Mouse (Mus musculus) lung, adult 18-20 months (tissue): ENCODE measurements around the gene Rtcb.

ENCODE experiments used
- DNase-seq, 2 experiments: peaks; one replicate each; pipeline ENCODE4 v3.0.0; 2022; ENCODE audit warnings: mixed read lengths in 2 of 2

The Rtcb gene

GRCm38 (mm10) chr10:85957464-85957950 lies at the start of gene Rtcb:
TSS of gene Rtcb (minus strand) at chr10:85957823.
- DNase-seq, result peak; percentile 96 to 97

- DNase-seq, result no peak
Observed at GRCm38 (mm10) chr10:86006455-86006854, 48.8 kb upstream of the Rtcb start.

- no peak for DNase-seq
Observed at GRCm38 (mm10) chr10:86000447-86000846, 42.8 kb upstream of the Rtcb start.

GRCm38 (mm10) chr10:85994543-85995104 lies 37.0 kb upstream of the Rtcb start:
- no peak for DNase-seq

- no peak for DNase-seq
Observed at GRCm38 (mm10) chr10:85993836-85994235, 36.2 kb upstream of the Rtcb start.

GRCm38 (mm10) chr10:85992412-85992811 lies 34.8 kb upstream of the Rtcb start:
- no peak for DNase-seq

GRCm38 (mm10) chr10:85989412-85990115 lies 31.9 kb upstream of the Rtcb start:
- peak in 1 of 2 experiments; percentile 7 for DNase-seq

- no peak for DNase-seq
Observed at GRCm38 (mm10) chr10:85972915-85973314, 15.3 kb upstream of the Rtcb start.

- DNase-seq, result no peak
Observed at GRCm38 (mm10) chr10:85971826-85972225, 14.2 kb upstream of the Rtcb start.

GRCm38 (mm10) chr10:85969894-85970620 lies 12.4 kb upstream of the Rtcb start:
- DNase-seq, result no peak

- no peak for DNase-seq
Observed at GRCm38 (mm10) chr10:85968731-85969130, 11.1 kb upstream of the Rtcb start.

- DNase-seq, result peak; percentile 58 to 63
Observed at GRCm38 (mm10) chr10:85968157-85968634, 10.6 kb upstream of the Rtcb start.

- DNase-seq, result no peak
Observed at GRCm38 (mm10) chr10:85967411-85968156, 10.0 kb upstream of the Rtcb start.

GRCm38 (mm10) chr10:85966476-85966875 lies 8.9 kb upstream of the Rtcb start:
- no peak for DNase-seq

GRCm38 (mm10) chr10:85964316-85964715 lies 6.7 kb upstream of the Rtcb start:
- DNase-seq, result no peak

- no peak for DNase-seq
Observed at GRCm38 (mm10) chr10:85962897-85963296, 5.3 kb upstream of the Rtcb start.

GRCm38 (mm10) chr10:85956871-85957419 lies 678 bp downstream of the Rtcb start:
- DNase-seq, result no peak

GRCm38 (mm10) chr10:85954429-85954828 lies 3.2 kb downstream of the Rtcb start:
- DNase-seq, result peak; percentile 54 to 61

- peak in 1 of 2 experiments; percentile 22 for DNase-seq
Observed at GRCm38 (mm10) chr10:85953401-85953800, 4.2 kb downstream of the Rtcb start.

- no peak for DNase-seq
Observed at GRCm38 (mm10) chr10:85951765-85952443, 5.7 kb downstream of the Rtcb start.

- DNase-seq, result no peak
Observed at GRCm38 (mm10) chr10:85948483-85949196, 9.0 kb downstream of the Rtcb start.
